Mouse (Mus musculus): Measurements from ENCODE around the gene Gm45716.

Gm45716 gene

GRCm38 (mm10) chr11:90283159-90283558 is 95.7 kb downstream of the Gm45716 start:
- CTCF ChIA-PET, result interaction anchor here (0.6 kb wide), 1 partner anchor 1705 kb away, joined by 8 read pairs; no protein-coding TSS in a partner anchor

GRCm38 (mm10) chr11:90283601-90284000 is 96.1 kb downstream of the Gm45716 start:
- CTCF ChIA-PET, result interaction anchor here (0.6 to 0.7 kb wide), 2 partner anchors 447 to 1706 kb away, joined by 3 to 8 read pairs; no protein-coding TSS in a partner anchor

GRCm38 (mm10) chr11:90284079-90284478 is 96.6 kb downstream of the Gm45716 start:
- CTCF ChIA-PET, result interaction anchor here (0.7 kb wide), 1 partner anchor 448 kb away, joined by 3 read pairs; no protein-coding TSS in a partner anchor

- CTCF ChIA-PET, result no interaction called here
Observed at GRCm38 (mm10) chr11:90284623-90285022, 97.1 kb downstream of the Gm45716 start.

- CTCF ChIA-PET, result no interaction called here
Observed at GRCm38 (mm10) chr11:90286550-90287154, 99.2 kb downstream of the Gm45716 start.

GRCm38 (mm10) chr11:90291156-90291555 is 103.7 kb downstream of the Gm45716 start:
- CTCF ChIA-PET, result no interaction called here

GRCm38 (mm10) chr11:90292766-90293165 is 105.3 kb downstream of the Gm45716 start:
- CTCF ChIA-PET, result no interaction called here

GRCm38 (mm10) chr11:90294622-90295021 is 107.1 kb downstream of the Gm45716 start:
- CTCF ChIA-PET, result no interaction called here
